Mouse (Mus musculus) ES-E14 (cell line): Measurements from ENCODE around the gene Rln3. TPM values are rescaled to one million over a fixed set of nuclear protein-coding genes. Genes with fewer than 3 reads are reported as not detected.
"Not testable (repeated sequence)": the region's sequence is repeated elsewhere in the genome, so short reads cannot be mapped to it uniquely, and the experiment has no call there.

ENCODE experiments used
- DNase-seq: peaks from one replicate; pipeline ENCODE4 v3.0.0-alpha.2; 2013; ENCODE audit warnings: low read depth, low spot score
- H3K27ac ChIP-seq: 2 replicates; pipeline ENCODE4 v1.5.1; 2012; ENCODE audit warnings: low read depth, mild to moderate bottlenecking, low read length, moderate library complexity, mixed read lengths; ENCODE audit not compliant: poor library complexity, insufficient read depth, severe bottlenecking
- H3K36me3 ChIP-seq: 2 replicates; pipeline ENCODE4 v1.6.1; 2012; ENCODE audit warnings: mild to moderate bottlenecking, low read length, moderate library complexity, mixed read lengths; ENCODE audit not compliant: control insufficient read depth, poor library complexity, insufficient read depth, severe bottlenecking
- H3K4me1 ChIP-seq, 2 experiments: fragments of 150-350 bp in 1 of 2; sonication (generic) in 1 of 2; 2 replicates each; pipeline ENCODE4 v1.6.1; 2012; ENCODE audit warnings: low read length in 2 of 2, mild to moderate bottlenecking in 1 of 2, mixed read lengths in 1 of 2; ENCODE audit not compliant: control insufficient read depth in 2 of 2, insufficient read depth in 2 of 2, poor library complexity in 1 of 2
- H3K4me3 ChIP-seq, 2 experiments: fragments of 150-350 bp in 1 of 2; sonication (generic) in 1 of 2; 2 replicates each; pipeline ENCODE4 v1.5.1; 2012; ENCODE audit warnings: low read length in 2 of 2, low read depth in 1 of 2, mild to moderate bottlenecking in 1 of 2, mixed read lengths in 1 of 2; ENCODE audit not compliant: insufficient read depth in 1 of 2, poor library complexity in 1 of 2, severe bottlenecking in 1 of 2
- H3K9ac ChIP-seq: 2 replicates; pipeline ENCODE4 v1.6.1; 2012; ENCODE audit warnings: low read depth, mild to moderate bottlenecking, low read length, mixed read lengths; ENCODE audit not compliant: poor library complexity, insufficient read depth, severe bottlenecking
- H3K9me3 ChIP-seq: fragments of 150-350 bp; sonication (generic); 2 replicates; pipeline ENCODE4 v1.6.1; 2012; ENCODE audit warnings: low read depth, mild to moderate bottlenecking, low read length; ENCODE audit not compliant: control insufficient read depth, insufficient read depth
- CHD2 ChIP-seq: IDR thresholded peaks from 2 replicates; pipeline ENCODE4 v1.6.1; 2014; ENCODE audit warnings: mild to moderate bottlenecking, low read depth, low read length, inconsistent platforms
- HCFC1 ChIP-seq: IDR thresholded peaks from 2 replicates; pipeline ENCODE4 v1.6.1; 2012; ENCODE audit warnings: low read length, inconsistent platforms, borderline replicate concordance; ENCODE audit not compliant: insufficient read depth
- MAFK ChIP-seq: IDR thresholded peaks from 2 replicates; pipeline ENCODE4 v1.6.1; 2014; ENCODE audit warnings: mild to moderate bottlenecking, low read depth, low read length, inconsistent platforms; ENCODE audit not compliant: insufficient read depth
- ZC3H11A ChIP-seq: IDR thresholded peaks from 2 replicates; pipeline ENCODE4 v1.6.1; 2012; ENCODE audit warnings: low read depth, mild to moderate bottlenecking, inconsistent platforms, low read length, borderline replicate concordance
- ZNF384 ChIP-seq: IDR thresholded peaks from 2 replicates; pipeline ENCODE4 v1.6.1; 2012; ENCODE audit warnings: low read depth, low read length, inconsistent platforms
- in situ Hi-C, 2 experiments: fragments of 600-800 bp; cut with MboI; formaldehyde crosslinking; loops; one replicate each; pipeline ENCODE4 v1.15.1; 2025; ENCODE audit warnings: low sequenced_read_pairs in 2 of 2, inconsistent platforms in 1 of 2; ENCODE audit not compliant: unreplicated experiment in 2 of 2
- total RNA-seq: library from RNA; depleted of rRNA; stranded (reverse); fragments of 300-350 nt; gene quantifications from 2 replicates; pipeline ENCODE4 v1.2.3, GENCODE M21; 2012

Rln3 gene
- total RNA-seq, 1 experiment, result 7.3 TPM

DNA sequence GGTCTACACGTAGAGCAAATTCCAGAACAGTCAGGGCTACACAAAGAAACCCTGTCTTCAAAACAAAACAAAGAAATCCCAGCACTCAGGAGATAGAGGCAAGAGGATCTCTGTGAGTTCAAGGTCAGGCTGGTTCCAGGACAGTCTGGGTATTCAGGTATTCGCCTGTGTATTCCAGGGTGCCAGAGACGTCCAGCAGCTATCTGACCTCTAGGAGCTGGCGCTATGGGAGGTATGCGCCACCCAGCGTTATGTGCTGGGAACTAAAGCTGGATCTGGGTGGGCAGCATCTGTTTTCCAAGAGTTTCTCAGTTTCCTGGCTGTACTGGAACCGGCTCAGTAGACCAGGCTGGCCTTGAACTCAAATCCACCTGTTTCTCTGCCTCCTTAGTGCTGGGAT is 36.4 kb downstream of the Rln3 start:
- Histone ChIP-seq H3K9ac (no peak overlapping the region), H3K4me3 (no peak overlapping the region), H3K4me1 (peaks cover 9 to 13% of the 10 kb centered on the region in 2 experiments; a peak in 3 of 4 replicates), H3K27ac (no peak overlapping the region), H3K36me3 (no peaks in the 10 kb centered on the region), H3K9me3 (no peaks in the 10 kb centered on the region)
- in situ Hi-C loops, result no loop called here
- DNase-seq, result peak; percentile 68
- no peak for TF ChIP-seq CHD2
- no peak for TF ChIP-seq MAFK
- TF ChIP-seq HCFC1, result no peak
- no peak for TF ChIP-seq ZC3H11A
- no peak for TF ChIP-seq ZNF384

DNA sequence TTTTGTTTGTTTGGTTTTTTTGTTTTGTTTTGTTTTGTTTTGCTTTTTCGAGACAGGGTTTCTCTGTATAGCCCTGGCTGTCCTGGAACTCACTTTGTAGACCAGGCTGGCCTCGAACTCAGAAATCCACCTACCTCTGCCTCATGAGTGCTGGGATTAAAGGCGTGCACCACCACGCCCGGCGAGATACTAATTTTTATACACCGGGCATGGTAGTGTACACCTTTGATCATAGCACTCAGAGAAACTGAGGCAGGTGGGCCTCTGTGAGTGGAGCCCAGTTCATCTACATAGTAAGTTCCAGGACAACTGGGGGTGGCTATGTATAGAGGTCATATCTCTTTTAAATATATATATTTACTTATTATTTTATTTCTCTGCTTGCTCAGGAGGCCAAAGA is 39.3 kb downstream of the Rln3 start:
- H3K36me3 ChIP-seq, H3K27ac ChIP-seq, in situ Hi-C loops, H3K9me3 ChIP-seq, H3K9ac ChIP-seq, H3K4me3 ChIP-seq, DNase-seq: not testable (repeated sequence)
- H3K4me1 ChIP-seq, result peaks cover 13 to 17% of the 10 kb centered on the region in 2 experiments

DNA sequence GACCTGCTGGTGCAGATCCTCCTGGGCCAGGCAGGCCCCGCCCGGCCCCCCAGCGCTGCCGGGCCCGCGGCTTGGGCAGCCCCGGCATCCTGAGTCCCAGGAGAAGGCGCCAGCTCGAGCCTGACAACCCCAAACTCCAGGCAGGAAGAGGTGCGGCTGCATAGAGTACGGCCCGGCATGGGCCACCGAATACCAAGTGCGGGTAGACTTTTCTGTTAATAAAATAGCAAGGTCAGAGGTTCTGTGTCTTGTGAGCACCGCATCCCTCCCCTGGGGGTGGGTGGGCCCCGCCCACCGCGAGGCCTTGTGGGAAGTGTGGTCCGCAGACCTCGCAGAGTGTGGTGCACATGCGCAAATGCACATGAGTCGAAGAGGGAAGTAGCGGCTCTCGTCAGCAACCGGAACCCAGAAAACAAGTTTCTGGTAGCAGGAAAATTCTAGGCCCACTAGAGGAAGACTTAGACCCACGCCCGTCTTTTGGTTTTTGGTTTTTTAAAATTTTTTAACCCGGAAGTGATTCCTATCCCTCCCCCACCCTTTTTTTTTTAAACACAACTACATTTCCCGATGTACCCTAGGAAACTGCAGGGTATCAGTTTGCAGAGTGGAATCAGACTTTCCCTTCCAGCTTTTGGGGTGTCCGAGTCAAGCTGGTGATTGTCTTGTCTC is 40.1 kb downstream of the Rln3 start:
- Histone ChIP-seq H3K9ac (peak overlapping the region; percentile 70), H3K36me3 (peaks cover 13% of the 10 kb centered on the region), H3K4me1 (peaks cover 13 to 14% of the 10 kb centered on the region in 2 experiments), H3K4me3 (peak overlapping the region; percentile 69 to 76), H3K9me3 (no peaks in the 10 kb centered on the region), H3K27ac (peak overlapping the region; percentile 61)
- in situ Hi-C loops, result no loop called here
- DNase-seq, result peak; percentile 87
- TF ChIP-seq ZC3H11A (no peak), MAFK (no peak), HCFC1 (peak; percentile 89), CHD2 (peak; percentile 73; the same call in 1 of the 2 replicates), ZNF384 (peak; percentile 94)

DNA sequence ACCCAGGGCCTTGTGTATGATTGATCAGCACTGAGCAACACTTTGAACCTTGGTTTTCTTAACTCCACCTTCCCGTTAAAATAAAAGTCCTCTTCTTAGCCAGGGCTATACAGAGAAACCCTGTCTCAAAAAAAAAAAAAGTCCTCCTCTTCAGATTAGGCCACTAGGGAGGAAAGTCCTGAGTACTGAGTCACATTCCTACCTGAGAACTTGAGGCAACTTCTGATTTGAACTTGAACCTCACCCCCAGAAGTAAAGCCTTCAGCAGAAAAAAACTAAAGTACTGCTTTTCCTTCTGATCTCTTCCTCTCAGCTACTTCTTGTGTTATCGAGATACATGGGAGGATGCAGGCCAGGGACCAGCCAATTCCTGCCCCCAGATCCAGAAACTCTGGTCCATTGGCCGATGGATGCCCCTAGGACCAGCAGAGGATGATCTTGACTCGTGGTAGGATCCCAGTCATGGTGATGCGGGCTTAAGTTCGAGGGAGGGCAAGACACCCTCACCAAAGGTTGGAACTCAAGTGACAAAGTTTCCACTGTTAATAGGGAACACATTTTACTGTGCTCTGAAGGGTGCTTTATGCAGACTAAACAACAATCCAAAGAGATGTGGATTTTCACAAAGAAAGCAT is 41.1 kb downstream of the Rln3 start:
- Histone ChIP-seq H3K4me3 (peak overlapping the region; percentile 69 to 76; a peak in 3 of 4 replicates), H3K27ac (no peak overlapping the region), H3K9ac (no peak overlapping the region; the same call in 1 of the 2 replicates), H3K4me1 (peaks cover 14 to 18% of the 10 kb centered on the region in 2 experiments), H3K9me3 (no peaks in the 10 kb centered on the region), H3K36me3 (peaks cover 21% of the 10 kb centered on the region)
- TF ChIP-seq HCFC1 (no peak), CHD2 (no peak), ZNF384 (peak; percentile 86)
- in situ Hi-C loops, result no loop called here
- no peak for DNase-seq
